Mouse (Mus musculus): ENCODE data around the gene Olfr1240. TPM values are rescaled to one million over a fixed set of nuclear protein-coding genes. Genes with fewer than 3 reads are reported as not detected.

Olfr1240 gene
- polyA plus RNA-seq (2012; rRNA removed; ENCODE audit: low replicate concordance) = not detected in 2 replicates

GRCm38 (mm10) chr2:89442900-89443299 is at the start of gene Olfr1240:
TSS of gene Olfr1240 (minus strand) at chr2:89443000.

GRCm38 (mm10) chr2:89487026-89487425 is 44.2 kb upstream of the Olfr1240 start, which contains the start of gene Olfr1241:
TSS of gene Olfr1241 (minus strand) at chr2:89487126.

GRCm38 (mm10) chr2:89420307-89420706 is 22.5 kb downstream of the Olfr1240 start, which contains the start of gene Olfr1239:
TSS of gene Olfr1239 (minus strand) at chr2:89420407.

DNA sequence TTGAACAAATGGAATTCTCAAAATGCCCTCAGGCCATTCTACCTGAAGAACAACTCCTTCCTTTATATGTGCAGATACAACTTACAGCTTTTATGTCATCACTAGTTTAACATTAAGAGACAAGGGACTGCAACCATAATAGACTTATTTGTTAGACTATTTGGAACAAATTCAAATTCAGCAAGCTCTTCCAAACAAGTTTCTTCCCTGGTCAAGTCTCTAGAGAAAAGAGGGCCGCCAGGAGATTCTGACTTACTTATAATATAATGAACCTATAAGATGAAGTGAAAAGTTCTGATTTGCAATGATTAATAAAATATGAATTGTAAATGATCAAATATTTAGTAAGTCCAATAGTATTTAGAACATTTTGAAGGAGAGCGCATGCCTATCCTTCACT is 33.2 kb downstream of the Olfr1240 start, which contains the start of gene Olfr1238:
Olfr1238 (minus strand) TSS at position 101 of the 400 bp plus-strand sequence.

Other genes starting within 250 kb of the Olfr1240 start
- not detected in 2 replicates for gene Olfr1226, start 243.0 kb downstream of the Olfr1240 start, polyA plus RNA-seq (2012; rRNA removed; ENCODE audit: low replicate concordance)
- gene Olfr1228, start 188.9 kb downstream of the Olfr1240 start, polyA plus RNA-seq (2012; rRNA removed; ENCODE audit: low replicate concordance) = not detected in 2 replicates
- gene Olfr1229, start 155.0 kb downstream of the Olfr1240 start, polyA plus RNA-seq (2012; rRNA removed; ENCODE audit: low replicate concordance) = not detected in 2 replicates
- not detected in 2 replicates for gene Olfr1230, start 145.7 kb downstream of the Olfr1240 start, polyA plus RNA-seq (2012; rRNA removed; ENCODE audit: low replicate concordance)
- gene Olfr1231, start 135.9 kb downstream of the Olfr1240 start, polyA plus RNA-seq (2012; rRNA removed; ENCODE audit: low replicate concordance) = not detected in 2 replicates
- not detected in 2 replicates for gene Olfr1232, start 113.3 kb downstream of the Olfr1240 start, polyA plus RNA-seq (2012; rRNA removed; ENCODE audit: low replicate concordance)
- not detected in 2 replicates for gene Olfr1233, start 100.6 kb downstream of the Olfr1240 start, polyA plus RNA-seq (2012; rRNA removed; ENCODE audit: low replicate concordance)
- not detected in 2 replicates for gene Olfr1234, start 78.1 kb downstream of the Olfr1240 start, polyA plus RNA-seq (2012; rRNA removed; ENCODE audit: low replicate concordance)
- not detected in 2 replicates for gene Olfr1238, start 33.3 kb downstream of the Olfr1240 start, polyA plus RNA-seq (2012; rRNA removed; ENCODE audit: low replicate concordance)
- not detected in 2 replicates for gene Olfr1239, start 22.6 kb downstream of the Olfr1240 start, polyA plus RNA-seq (2012; rRNA removed; ENCODE audit: low replicate concordance)
- not detected in 2 replicates for gene Olfr1241, start 44.1 kb upstream of the Olfr1240 start, polyA plus RNA-seq (2012; rRNA removed; ENCODE audit: low replicate concordance)
- gene Olfr1242, start 55.3 kb upstream of the Olfr1240 start, polyA plus RNA-seq (2012; rRNA removed; ENCODE audit: low replicate concordance) = not detected in 2 replicates
- not detected in 2 replicates for gene Olfr1243, start 88.5 kb upstream of the Olfr1240 start, polyA plus RNA-seq (2012; rRNA removed; ENCODE audit: low replicate concordance)
- gene Olfr1245, start 135.4 kb upstream of the Olfr1240 start, polyA plus RNA-seq (2012; rRNA removed; ENCODE audit: low replicate concordance) = not detected in 2 replicates
- gene Olfr1246, start 150.2 kb upstream of the Olfr1240 start, polyA plus RNA-seq (2012; rRNA removed; ENCODE audit: low replicate concordance) = not detected in 2 replicates
- not detected in 2 replicates for gene Olfr1247, start 171.1 kb upstream of the Olfr1240 start, polyA plus RNA-seq (2012; rRNA removed; ENCODE audit: low replicate concordance)
- gene Olfr1248, start 175.2 kb upstream of the Olfr1240 start, polyA plus RNA-seq (2012; rRNA removed; ENCODE audit: low replicate concordance) = not detected in 2 replicates
- gene Olfr1249, start 192.0 kb upstream of the Olfr1240 start, polyA plus RNA-seq (2012; rRNA removed; ENCODE audit: low replicate concordance) = not detected in 2 replicates
- not detected in 2 replicates for gene Olfr1250, start 218.5 kb upstream of the Olfr1240 start, polyA plus RNA-seq (2012; rRNA removed; ENCODE audit: low replicate concordance)
- not detected in 2 replicates for gene Olfr1251, start 228.9 kb upstream of the Olfr1240 start, polyA plus RNA-seq (2012; rRNA removed; ENCODE audit: low replicate concordance)